Mouse (Mus musculus): ENCODE measurements around the gene Srbd1. TPM values are rescaled to one million over a fixed set of nuclear protein-coding genes. Genes with fewer than 3 reads are reported as not detected.

Srbd1 gene
- polyA plus RNA-seq, 1 experiment from 2014 or later: 12.0 TPM

Other genes with a start within 250 kb of the Srbd1 start
- 13.3 and 14.8 TPM in 2 replicates for gene Prkce, start 22.6 kb upstream of the Srbd1 start, polyA plus RNA-seq (2014; fragmentation: Nextera tagmentation; extraction: Ambion mirVana)

Data from neural tube, embryonic 11.5 days (tissue).